Mouse (Mus musculus): Measurements from ENCODE around the gene Slc6a17.

DNA sequence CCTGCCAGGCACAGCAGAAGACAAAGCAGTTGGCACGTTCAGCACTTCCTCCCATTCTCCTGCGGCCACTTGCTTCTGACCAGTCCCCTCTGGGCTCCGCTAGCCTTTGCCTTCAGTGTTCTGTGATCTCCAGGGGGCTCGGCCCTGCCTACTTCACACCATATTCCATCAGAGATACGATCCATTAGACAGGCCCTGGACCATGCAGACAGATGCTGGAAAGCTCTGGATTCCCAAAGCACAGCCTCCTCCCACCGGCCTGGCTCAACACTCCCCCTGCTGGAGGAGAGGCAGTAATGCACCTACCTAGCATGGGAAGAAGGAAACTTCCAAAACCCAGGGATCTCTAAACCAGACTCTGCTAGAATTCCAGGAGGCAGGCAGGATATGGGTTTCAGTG, 45.6 kb downstream of the Slc6a17 start:
- TF ChIP-seq CTCF (IDR thresholded peaks at IDR 0.05; ENCODE audit: low read depth) (peak; percentile 97), EP300 (optimal IDR thresholded peaks at IDR 0.05) (no peak)

Data from stomach, postnatal 0 days (tissue).